Mouse (Mus musculus): ENCODE measurements around the gene Gm28038. TPM values are rescaled to one million over a fixed set of nuclear protein-coding genes. Genes with fewer than 3 reads are reported as not detected.

Gm28038 gene
- polyA plus RNA-seq, 1 experiment from 2014 or later, result not detected

DNA sequence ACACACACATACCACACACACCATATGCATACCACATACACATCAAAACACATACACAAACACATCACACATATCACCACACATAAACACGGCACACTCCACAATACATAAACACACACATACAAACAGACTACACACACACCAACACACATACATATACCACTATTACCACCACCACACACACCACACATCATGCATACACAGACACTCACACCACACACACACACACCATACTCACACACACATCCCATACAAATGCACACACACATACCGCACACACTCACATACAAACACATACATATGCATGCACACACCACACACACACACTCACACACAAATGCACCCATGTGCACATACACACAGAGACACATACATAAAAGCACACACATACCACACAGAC is 13.4 kb upstream of the Gm28038 start:
- Histone ChIP-seq H3K4me2 (ENCODE audit: low read depth, low read length) (no peak overlapping the region), H3K27me3 (replicated peaks; ENCODE audit: control insufficient read depth, insufficient read depth, low read length) (no peaks in the 10 kb centered on the region), H3K4me1 (ENCODE audit: control insufficient read depth, insufficient read depth, low read length) (peaks cover 28% of the 10 kb centered on the region), H3K4me3 (ENCODE audit: low read depth, low read length) (no peak overlapping the region), H3K9me3 (ENCODE audit: control insufficient read depth, low read length) (no peaks in the 10 kb centered on the region), H3K36me3 (ENCODE audit: control insufficient read depth, insufficient read depth, low read length) (peaks cover 18% of the 10 kb centered on the region), H3K27ac (replicated peaks; ENCODE audit: low read depth, low read length) (no peak overlapping the region), H3K9ac (ENCODE audit: low read depth, low read length) (no peak overlapping the region)
- ATAC-seq (ENCODE audit: low read depth), result no peak
- no peak for DNase-seq (ENCODE audit: low spot score)
- WGBS, result 92% methylated on average over 2 of the region's 2 CpGs

DNA sequence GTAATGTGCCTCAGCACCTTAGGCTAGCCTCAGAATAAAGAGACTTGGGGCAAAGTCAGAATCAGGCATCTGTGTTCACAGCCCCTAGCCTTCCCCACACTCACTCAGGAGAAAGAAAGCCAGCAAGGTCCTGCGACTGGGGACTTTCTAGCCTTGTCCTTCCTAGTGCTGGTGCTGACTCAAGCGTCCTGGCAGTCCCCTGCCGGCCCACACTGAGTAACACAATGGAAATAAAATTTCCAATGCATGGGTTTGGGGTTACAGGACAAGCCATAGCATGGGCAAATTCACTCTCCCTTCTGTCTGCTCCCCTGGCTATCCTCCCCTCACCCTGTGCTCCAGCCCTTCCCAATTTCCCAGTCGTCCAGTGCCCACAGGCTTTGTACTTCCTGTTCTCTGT is 12.5 kb upstream of the Gm28038 start:
- peaks cover 11% of the 10 kb centered on the region for H3K36me3 ChIP-seq (ENCODE audit: control insufficient read depth, insufficient read depth, low read length)
- no peaks in the 10 kb centered on the region for H3K27me3 ChIP-seq (replicated peaks; ENCODE audit: control insufficient read depth, insufficient read depth, low read length)
- no peak overlapping the region for H3K4me3 ChIP-seq (ENCODE audit: low read depth, low read length)
- 43% methylated on average over 4 of the region's 4 CpGs for WGBS
- no peak overlapping the region for H3K9ac ChIP-seq (ENCODE audit: low read depth, low read length)
- no peak overlapping the region for H3K27ac ChIP-seq (replicated peaks; ENCODE audit: low read depth, low read length)
- ATAC-seq (ENCODE audit: low read depth) (no peak), DNase-seq (ENCODE audit: low spot score) (no peak)
- H3K4me2 ChIP-seq (ENCODE audit: low read depth, low read length), result no peak overlapping the region
- H3K9me3 ChIP-seq (ENCODE audit: control insufficient read depth, low read length), result no peaks in the 10 kb centered on the region
- peaks cover 28% of the 10 kb centered on the region for H3K4me1 ChIP-seq (ENCODE audit: control insufficient read depth, insufficient read depth, low read length)

GRCm38 (mm10) chr2:30269241-30269990 is 11.4 kb upstream of the Gm28038 start:
- peaks cover under 1% of the 10 kb centered on the region; the same call in 1 of the 2 replicates for H3K36me3 ChIP-seq (ENCODE audit: control insufficient read depth, insufficient read depth, low read length)
- H3K9ac ChIP-seq (ENCODE audit: low read depth, low read length), result no peak overlapping the region
- H3K9me3 ChIP-seq (ENCODE audit: control insufficient read depth, low read length), result no peaks in the 10 kb centered on the region
- no peaks in the 10 kb centered on the region for H3K27me3 ChIP-seq (replicated peaks; ENCODE audit: control insufficient read depth, insufficient read depth, low read length)
- no peak overlapping the region for H3K4me2 ChIP-seq (ENCODE audit: low read depth, low read length)
- DNase-seq (ENCODE audit: low spot score) (no peak), ATAC-seq (ENCODE audit: low read depth) (no peak)
- peaks cover 27% of the 10 kb centered on the region for H3K4me1 ChIP-seq (ENCODE audit: control insufficient read depth, insufficient read depth, low read length)
- no peak overlapping the region for H3K4me3 ChIP-seq (ENCODE audit: low read depth, low read length)
- 85% methylated on average over 17 of the region's 17 CpGs for WGBS
- H3K27ac ChIP-seq (replicated peaks; ENCODE audit: low read depth, low read length), result peak overlapping the region; percentile 22; the same call in 1 of the 2 replicates

DNA sequence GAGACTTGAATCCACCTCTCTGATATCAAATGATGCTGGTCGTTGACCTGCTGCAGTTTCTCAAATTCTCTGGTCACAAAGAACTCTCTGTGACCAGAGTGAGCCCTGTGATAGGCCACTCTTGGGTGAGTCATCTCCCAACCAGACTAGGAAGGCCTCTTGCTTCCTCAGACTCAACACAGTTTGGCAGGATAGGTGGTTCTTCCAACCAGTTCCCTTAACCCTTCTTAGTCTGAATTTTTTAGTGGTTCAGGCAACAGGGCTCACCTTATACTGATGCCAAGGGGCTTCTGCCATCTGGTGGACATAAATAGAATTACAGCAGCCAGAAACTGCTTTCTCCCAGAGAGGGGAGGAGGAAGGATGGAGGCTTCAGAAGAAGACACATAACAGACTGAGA is 10.7 kb upstream of the Gm28038 start:
- Histone ChIP-seq H3K27me3 (replicated peaks; ENCODE audit: control insufficient read depth, insufficient read depth, low read length) (no peaks in the 10 kb centered on the region), H3K9me3 (ENCODE audit: control insufficient read depth, low read length) (no peaks in the 10 kb centered on the region), H3K27ac (replicated peaks; ENCODE audit: low read depth, low read length) (peak overlapping the region; percentile 22; the same call in 1 of the 2 replicates), H3K4me2 (ENCODE audit: low read depth, low read length) (no peak overlapping the region), H3K4me1 (ENCODE audit: control insufficient read depth, insufficient read depth, low read length) (peaks cover 19% of the 10 kb centered on the region), H3K36me3 (ENCODE audit: control insufficient read depth, insufficient read depth, low read length) (no peaks in the 10 kb centered on the region), H3K9ac (ENCODE audit: low read depth, low read length) (no peak overlapping the region), H3K4me3 (ENCODE audit: low read depth, low read length) (no peak overlapping the region)
- ATAC-seq (ENCODE audit: low read depth) (peak; percentile 88), DNase-seq (ENCODE audit: low spot score) (peak; percentile 89)
- WGBS, result 15% methylated on average over 1 of the region's 1 CpGs

GRCm38 (mm10) chr2:30281651-30282050 is 808 bp downstream of the Gm28038 start:
- H3K27me3 ChIP-seq (replicated peaks; ENCODE audit: control insufficient read depth, insufficient read depth, low read length), result no peaks in the 10 kb centered on the region
- H3K4me3 ChIP-seq (ENCODE audit: low read depth, low read length), result no peak overlapping the region
- H3K9ac ChIP-seq (ENCODE audit: low read depth, low read length), result no peak overlapping the region
- H3K4me1 ChIP-seq (ENCODE audit: control insufficient read depth, insufficient read depth, low read length), result peaks cover 7% of the 10 kb centered on the region
- 77% methylated on average over 3 of the region's 3 CpGs for WGBS
- H3K4me2 ChIP-seq (ENCODE audit: low read depth, low read length), result no peak overlapping the region
- DNase-seq (ENCODE audit: low spot score), result no peak
- ATAC-seq (ENCODE audit: low read depth), result no peak
- H3K27ac ChIP-seq (replicated peaks; ENCODE audit: low read depth, low read length), result no peak overlapping the region
- H3K9me3 ChIP-seq (ENCODE audit: control insufficient read depth, low read length), result no peaks in the 10 kb centered on the region
- no peaks in the 10 kb centered on the region for H3K36me3 ChIP-seq (ENCODE audit: control insufficient read depth, insufficient read depth, low read length)

DNA sequence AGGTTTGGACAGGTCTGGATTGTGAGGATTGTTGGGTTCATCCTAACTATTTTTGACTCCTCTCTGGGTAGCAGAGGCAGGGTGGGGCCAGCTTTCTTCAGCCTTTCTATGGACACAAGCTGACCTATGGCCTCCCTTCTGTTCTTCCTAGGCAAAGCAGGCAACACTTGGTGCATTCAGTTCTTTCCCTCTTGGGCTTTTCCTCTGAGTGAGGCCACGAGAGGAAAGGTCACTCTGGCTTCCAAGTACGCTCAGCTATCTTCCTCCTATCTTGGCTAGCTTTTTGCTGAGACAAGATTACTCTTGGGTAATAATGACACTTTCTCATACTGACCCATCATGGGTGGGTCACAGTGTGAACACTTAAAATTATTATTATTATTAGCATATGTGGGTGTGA is 2.4 kb downstream of the Gm28038 start:
- H3K27ac ChIP-seq (replicated peaks; ENCODE audit: low read depth, low read length), result no peak overlapping the region
- no peaks in the 10 kb centered on the region for H3K27me3 ChIP-seq (replicated peaks; ENCODE audit: control insufficient read depth, insufficient read depth, low read length)
- no peak overlapping the region for H3K9ac ChIP-seq (ENCODE audit: low read depth, low read length)
- 95% methylated on average over 2 of the region's 2 CpGs for WGBS
- no peaks in the 10 kb centered on the region for H3K36me3 ChIP-seq (ENCODE audit: control insufficient read depth, insufficient read depth, low read length)
- H3K4me2 ChIP-seq (ENCODE audit: low read depth, low read length), result no peak overlapping the region
- peaks cover 15% of the 10 kb centered on the region for H3K4me1 ChIP-seq (ENCODE audit: control insufficient read depth, insufficient read depth, low read length)
- H3K4me3 ChIP-seq (ENCODE audit: low read depth, low read length), result no peak overlapping the region
- DNase-seq (ENCODE audit: low spot score), result no peak
- no peaks in the 10 kb centered on the region for H3K9me3 ChIP-seq (ENCODE audit: control insufficient read depth, low read length)
- no peak for ATAC-seq (ENCODE audit: low read depth)

DNA sequence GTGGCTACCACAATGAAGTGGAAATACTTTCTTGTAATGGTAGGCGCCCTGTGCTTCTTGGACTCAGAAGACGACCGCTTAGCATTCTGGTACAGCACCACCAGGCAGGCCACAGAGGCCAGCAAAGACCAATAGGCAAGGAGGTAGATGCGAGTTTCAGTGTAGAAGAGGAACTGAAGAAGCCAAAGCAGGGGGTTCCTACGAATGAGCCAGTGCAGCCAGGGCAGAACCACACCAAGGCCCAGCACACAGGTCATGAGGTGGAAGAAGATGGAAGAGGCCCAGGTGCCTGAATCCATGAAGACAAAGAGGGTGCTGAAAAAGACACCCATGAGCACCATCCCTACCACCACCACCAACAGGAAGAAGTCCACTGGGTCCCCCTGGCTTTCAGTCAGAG is 4.2 kb downstream of the Gm28038 start:
- WGBS, result 91% methylated on average over 5 of the region's 5 CpGs
- peak overlapping the region; percentile 93 for H3K4me2 ChIP-seq (ENCODE audit: low read depth, low read length)
- H3K9ac ChIP-seq (ENCODE audit: low read depth, low read length), result peak overlapping the region; percentile 95

GRCm38 (mm10) chr2:30285416-30286181 is 4.8 kb downstream of the Gm28038 start:
- no peaks in the 10 kb centered on the region for H3K27me3 ChIP-seq (replicated peaks; ENCODE audit: control insufficient read depth, insufficient read depth, low read length)
- peak overlapping the region; percentile 95 for H3K9ac ChIP-seq (ENCODE audit: low read depth, low read length)
- ATAC-seq (ENCODE audit: low read depth) (peak; percentile 54), DNase-seq (ENCODE audit: low spot score) (no peak)
- no peaks in the 10 kb centered on the region for H3K9me3 ChIP-seq (ENCODE audit: control insufficient read depth, low read length)
- peak overlapping the region; percentile 95 for H3K4me3 ChIP-seq (ENCODE audit: low read depth, low read length)
- peaks cover 15% of the 10 kb centered on the region for H3K4me1 ChIP-seq (ENCODE audit: control insufficient read depth, insufficient read depth, low read length)
- WGBS, result 15% methylated on average over 36 of the region's 38 CpGs
- peak overlapping the region; percentile 28; the same call in 1 of the 2 replicates for H3K27ac ChIP-seq (replicated peaks; ENCODE audit: low read depth, low read length)
- H3K4me2 ChIP-seq (ENCODE audit: low read depth, low read length), result peak overlapping the region; percentile 93
- H3K36me3 ChIP-seq (ENCODE audit: control insufficient read depth, insufficient read depth, low read length), result 0 out of 2 replicates have a peak, but pooled peaks cover 3% of the 10 kb centered on the region

More for the DNA sequence above, 4.2 kb downstream of the Gm28038 start:
- Histone ChIP-seq H3K4me1 (ENCODE audit: control insufficient read depth, insufficient read depth, low read length) (peaks cover 15% of the 10 kb centered on the region), H3K27ac (replicated peaks; ENCODE audit: low read depth, low read length) (no peak overlapping the region), H3K4me3 (ENCODE audit: low read depth, low read length) (peak overlapping the region; percentile 95), H3K36me3 (ENCODE audit: control insufficient read depth, insufficient read depth, low read length) (0 out of 2 replicates have a peak, but pooled peaks cover 3% of the 10 kb centered on the region), H3K9me3 (ENCODE audit: control insufficient read depth, low read length) (no peaks in the 10 kb centered on the region), H3K27me3 (replicated peaks; ENCODE audit: control insufficient read depth, insufficient read depth, low read length) (no peaks in the 10 kb centered on the region)
- DNase-seq (ENCODE audit: low spot score) (no peak), ATAC-seq (ENCODE audit: low read depth) (no peak)

Data from embryonic facial prominence, embryonic 14.5 days (tissue).